Mouse (Mus musculus): Measurements from ENCODE around the gene Mylk3. TPM values are rescaled to one million over a fixed set of nuclear protein-coding genes. Genes with fewer than 3 reads are reported as not detected.

Gene Mylk3
- polyA plus RNA-seq, 1 experiment from 2014 or later: 1.2 TPM

DNA sequence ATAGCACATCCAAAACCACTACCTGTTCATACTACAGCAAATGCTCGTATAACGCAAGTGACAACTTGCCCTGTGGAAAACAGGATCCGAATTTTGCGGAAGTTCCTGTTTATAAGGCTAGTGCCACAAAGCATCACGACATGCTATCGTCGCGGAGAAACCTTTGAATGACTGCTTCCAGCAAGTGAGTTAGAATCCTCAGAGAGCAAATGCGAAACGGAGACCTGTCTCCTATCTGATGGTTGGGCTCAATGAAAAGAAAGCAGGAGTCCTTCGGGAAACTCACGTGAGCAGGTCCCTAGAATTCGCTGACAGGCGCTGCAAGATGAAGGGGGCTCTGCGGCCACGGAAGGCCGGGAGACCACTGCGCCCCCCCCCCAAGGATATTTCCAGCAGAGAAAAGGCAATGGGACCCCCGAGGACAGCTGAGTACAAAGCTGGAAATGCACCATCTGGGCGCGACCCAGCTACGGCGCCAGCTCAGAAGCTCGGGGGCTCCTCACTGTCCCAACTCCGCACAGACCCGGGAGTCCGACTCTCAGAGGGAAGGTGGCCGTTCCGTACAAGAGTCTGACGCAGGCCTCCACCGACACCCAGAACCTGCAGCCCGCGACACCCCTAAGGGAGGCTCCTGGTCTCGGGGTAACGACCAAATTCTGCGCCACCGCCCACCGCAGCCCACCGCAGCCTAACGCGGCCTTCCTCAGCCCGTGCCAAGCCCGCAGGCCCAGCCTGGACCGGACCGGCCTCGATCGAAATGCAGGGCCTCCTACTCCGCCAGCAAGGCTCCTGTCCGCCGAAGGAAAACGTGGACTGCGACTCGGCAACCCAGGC lies 87.3 kb downstream of the Mylk3 start:
- Histone ChIP-seq H3K9ac (ENCODE audit: low read length) (peak overlapping the region; percentile 85), H3K27me3 (ENCODE audit: control insufficient read depth, insufficient read depth, low read length) (no peaks in the 10 kb centered on the region), H3K27ac (ENCODE audit: low read depth, low read length) (0 out of 2 replicates have a peak overlapping the region, but pooled peaks have one; percentile 59), H3K4me1 (replicated peaks; ENCODE audit: control insufficient read depth, insufficient read depth, low read length) (peaks cover 5% of the 10 kb centered on the region; the same call in 1 of the 2 replicates), H3K9me3 (ENCODE audit: control insufficient read depth, low read length) (no peaks in the 10 kb centered on the region), H3K4me2 (ENCODE audit: low read depth, low read length, severe bottlenecking) (peak overlapping the region; percentile 78), H3K4me3 (ENCODE audit: low read depth, low read length) (peak overlapping the region; percentile 91), H3K36me3 (ENCODE audit: control insufficient read depth, insufficient read depth, low read length) (no peaks in the 10 kb centered on the region)
- ATAC-seq (replicated peaks; ENCODE audit: low FRiP score) (no peak), DNase-seq (ENCODE audit: low spot score) (peak; percentile 70)
- WGBS: 1% methylated on average over 53 of the region's 53 CpGs

DNA sequence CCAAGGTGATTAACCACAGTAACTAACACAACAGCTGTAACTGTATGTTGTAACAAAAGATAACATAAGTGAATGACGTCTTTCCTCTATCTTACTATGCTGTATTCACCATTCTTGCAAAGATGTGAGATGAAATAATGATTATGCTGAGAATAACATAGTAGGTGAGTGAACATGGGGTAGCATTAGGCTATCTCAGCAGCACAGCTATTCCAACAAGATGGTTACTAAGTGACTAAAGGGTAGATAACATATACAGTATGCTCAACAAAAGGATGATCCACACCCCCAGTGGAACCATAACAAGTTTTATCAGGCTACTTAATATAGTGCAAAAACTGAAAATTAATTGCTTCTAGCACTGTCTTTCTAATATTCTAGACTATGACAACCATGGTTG lies 99.3 kb downstream of the Mylk3 start:
- Histone ChIP-seq H3K4me1 (replicated peaks; ENCODE audit: control insufficient read depth, insufficient read depth, low read length) (no peaks in the 10 kb centered on the region), H3K27ac (ENCODE audit: low read depth, low read length) (no peak overlapping the region), H3K9ac (ENCODE audit: low read length) (no peak overlapping the region), H3K4me2 (ENCODE audit: low read depth, low read length, severe bottlenecking) (no peak overlapping the region), H3K4me3 (ENCODE audit: low read depth, low read length) (no peak overlapping the region), H3K36me3 (ENCODE audit: control insufficient read depth, insufficient read depth, low read length) (peaks cover 3% of the 10 kb centered on the region; the same call in 1 of the 2 replicates), H3K27me3 (ENCODE audit: control insufficient read depth, insufficient read depth, low read length) (no peaks in the 10 kb centered on the region), H3K9me3 (ENCODE audit: control insufficient read depth, low read length) (no peaks in the 10 kb centered on the region)
- WGBS: 97% methylated on average over 1 of the region's 1 CpGs
- DNase-seq (ENCODE audit: low spot score) (no peak), ATAC-seq (replicated peaks; ENCODE audit: low FRiP score) (no peak)

Other genes starting within 250 kb of the Mylk3 start
- gene Cks1brt, start 234.4 kb downstream of the Mylk3 start, polyA plus RNA-seq (2014; fragmentation: Nextera tagmentation; extraction: Ambion mirVana): not detected in 2 replicates
- gene Olfr371, start 160.4 kb downstream of the Mylk3 start, polyA plus RNA-seq (2014; fragmentation: Nextera tagmentation; extraction: Ambion mirVana): not detected in 2 replicates
- gene Orc6, start 86.7 kb downstream of the Mylk3 start, polyA plus RNA-seq (2014; fragmentation: Nextera tagmentation; extraction: Ambion mirVana): 145 and 159 TPM in 2 replicates
- gene Vps35, start 86.5 kb downstream of the Mylk3 start, polyA plus RNA-seq (2014; fragmentation: Nextera tagmentation; extraction: Ambion mirVana): 163 and 166 TPM in 2 replicates
- 40.1 and 48.2 TPM in 2 replicates for gene 4921524J17Rik, start 46.5 kb upstream of the Mylk3 start, polyA plus RNA-seq (2014; fragmentation: Nextera tagmentation; extraction: Ambion mirVana)
- 38.6 and 41.4 TPM in 2 replicates for gene Gpt2, start 106.2 kb upstream of the Mylk3 start, polyA plus RNA-seq (2014; fragmentation: Nextera tagmentation; extraction: Ambion mirVana)
- gene Dnaja2, start 169.0 kb upstream of the Mylk3 start, polyA plus RNA-seq (2014; fragmentation: Nextera tagmentation; extraction: Ambion mirVana): 193 and 215 TPM in 2 replicates

Data from forebrain, embryonic 11.5 days (tissue).